Mouse (Mus musculus) erythroid progenitor cell, adult 5-6 weeks (primary cell): Measurements from ENCODE around the gene Dnah11. TPM values are rescaled to one million over a fixed set of nuclear protein-coding genes. Genes with fewer than 3 reads are reported as not detected.

ENCODE experiments used
- ATAC-seq: replicated peaks from 2 replicates; pipeline ENCODE4 v1.8.0; 2016; ENCODE audit warnings: moderate number of reproducible peaks, mild to moderate bottlenecking, moderate TSS enrichment, inconsistent platforms; ENCODE audit not compliant: poor library complexity, low FRiP score, severe bottlenecking
- total RNA-seq, 2 experiments: library from RNA; stranded (forward) in 1 of 2; stranded (reverse) in 1 of 2; fragments of 150-400 nt in 1 of 2; fragments of 186-747, 209-891 nt in 1 of 2; gene quantifications; 2 replicates each; pipeline versions ENCODE4 v1.2.3 to v1.2.4; 2015 to 2017; ENCODE audit warnings: low replicate concordance in 2 of 2

Gene Dnah11
- not detected in 2 replicates for total RNA-seq (2015; ENCODE audit: low replicate concordance)
- total RNA-seq (2017; ENCODE audit: low replicate concordance): not detected in 2 replicates

DNA sequence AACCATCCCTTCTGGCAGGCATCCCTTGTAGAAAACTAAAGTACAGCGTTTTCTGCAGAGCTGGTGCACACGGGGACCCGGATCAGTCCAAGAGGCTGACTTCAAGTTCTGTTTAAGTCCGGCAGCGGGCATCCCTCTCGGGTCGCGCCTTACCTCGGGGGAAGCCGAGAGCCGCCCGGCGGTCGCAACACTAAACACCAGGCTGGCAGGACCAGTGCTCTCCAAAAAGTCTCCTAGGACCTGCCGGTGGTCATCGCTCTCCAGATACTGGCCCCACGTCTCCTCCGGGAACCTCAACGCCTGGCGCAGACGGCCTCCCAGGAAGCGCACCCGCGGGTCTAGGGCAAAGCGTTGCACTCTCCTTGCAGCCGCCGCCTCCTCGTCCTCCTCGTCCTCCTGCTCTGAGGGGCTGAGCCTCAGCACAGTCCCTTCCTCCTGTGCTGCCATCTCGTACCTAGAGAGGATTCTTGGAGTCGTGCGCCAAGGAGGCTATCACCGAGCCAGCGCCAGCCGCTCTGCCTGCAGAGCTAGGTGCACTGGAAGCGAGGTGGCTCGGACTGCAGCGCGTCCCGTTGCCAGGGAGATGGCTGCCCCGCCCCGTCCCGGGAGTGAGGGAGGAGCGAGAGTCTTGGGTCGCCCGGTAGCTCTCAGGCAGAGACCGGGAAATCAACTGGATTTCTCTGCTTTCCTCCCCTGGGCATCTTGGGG, at the start of gene Dnah11:
Gene Dnah11 (minus strand): TSS at position 658 of the 708 bp plus-strand sequence.
- peak; percentile 95 for ATAC-seq

DNA sequence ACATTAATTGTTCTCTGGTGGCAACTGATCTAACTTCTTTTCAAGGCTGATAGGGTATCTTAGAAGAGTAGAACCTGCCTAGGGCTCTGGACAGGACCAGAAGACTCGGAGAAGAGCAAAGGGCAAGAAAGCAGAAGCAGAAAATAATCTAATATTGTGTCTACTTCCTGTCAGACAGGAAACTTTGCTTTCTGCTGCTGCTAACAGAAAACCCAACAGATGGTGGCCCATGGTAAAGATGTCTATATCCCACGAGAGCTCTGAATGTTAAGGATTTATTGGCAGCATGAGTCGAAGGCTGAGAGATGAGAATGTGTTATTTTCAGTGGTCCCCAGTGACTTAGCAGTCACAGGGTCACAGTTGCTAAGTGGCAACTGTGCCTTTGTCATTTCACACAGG, 22.3 kb upstream of the Dnah11 start:
- ATAC-seq: no peak

DNA sequence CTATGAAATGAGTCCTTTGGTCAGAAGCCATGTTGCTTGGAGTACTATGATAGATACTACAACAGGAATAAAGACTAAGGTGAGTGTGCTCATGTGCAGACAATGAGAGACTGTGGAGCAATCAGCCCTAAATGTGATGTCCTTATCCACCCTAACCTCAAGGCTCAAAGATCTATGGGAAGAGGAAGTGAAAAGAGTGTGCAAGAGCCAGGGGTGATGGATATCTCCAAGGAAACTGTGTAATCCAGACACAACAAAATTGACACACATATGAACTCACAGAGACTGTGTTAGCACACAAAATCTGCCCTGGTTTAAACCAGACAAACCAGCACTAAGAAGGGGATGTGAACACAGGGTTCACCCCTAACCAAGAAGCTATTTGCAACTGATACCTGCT, 21.2 kb upstream of the Dnah11 start:
- no peak for ATAC-seq

- ATAC-seq: no peak
These were observed 13.3 kb upstream of the Dnah11 start for GRCm38 (mm10) chr12:118212163-118212562.

DNA sequence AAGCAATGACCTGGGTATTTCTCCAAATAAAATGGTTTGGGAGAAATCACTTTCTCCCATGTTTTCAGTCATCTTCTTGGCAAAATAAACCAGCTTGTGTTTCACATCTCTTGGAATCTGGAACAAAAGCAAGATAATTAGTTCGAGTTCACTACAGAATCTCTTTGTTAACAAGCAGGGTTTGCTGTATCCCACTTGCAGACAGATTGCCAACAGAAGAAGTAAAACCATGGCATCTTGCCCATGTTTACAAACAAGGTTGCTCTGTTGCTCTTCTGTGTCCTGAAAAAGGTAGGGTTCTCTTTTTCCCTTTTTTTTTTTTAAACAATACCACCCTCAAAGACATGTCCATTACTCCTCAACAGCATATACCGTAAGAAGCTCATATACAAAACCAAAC, 2.3 kb downstream of the Dnah11 start:
- no peak for ATAC-seq

GRCm38 (mm10) chr12:118189535-118189934, 9.3 kb downstream of the Dnah11 start:
- peak; percentile 69 for ATAC-seq

- no peak for ATAC-seq
These were observed 11.2 kb downstream of the Dnah11 start for GRCm38 (mm10) chr12:118187663-118188062.

- no peak for ATAC-seq
These were observed 11.9 kb downstream of the Dnah11 start for GRCm38 (mm10) chr12:118186881-118187489.

DNA sequence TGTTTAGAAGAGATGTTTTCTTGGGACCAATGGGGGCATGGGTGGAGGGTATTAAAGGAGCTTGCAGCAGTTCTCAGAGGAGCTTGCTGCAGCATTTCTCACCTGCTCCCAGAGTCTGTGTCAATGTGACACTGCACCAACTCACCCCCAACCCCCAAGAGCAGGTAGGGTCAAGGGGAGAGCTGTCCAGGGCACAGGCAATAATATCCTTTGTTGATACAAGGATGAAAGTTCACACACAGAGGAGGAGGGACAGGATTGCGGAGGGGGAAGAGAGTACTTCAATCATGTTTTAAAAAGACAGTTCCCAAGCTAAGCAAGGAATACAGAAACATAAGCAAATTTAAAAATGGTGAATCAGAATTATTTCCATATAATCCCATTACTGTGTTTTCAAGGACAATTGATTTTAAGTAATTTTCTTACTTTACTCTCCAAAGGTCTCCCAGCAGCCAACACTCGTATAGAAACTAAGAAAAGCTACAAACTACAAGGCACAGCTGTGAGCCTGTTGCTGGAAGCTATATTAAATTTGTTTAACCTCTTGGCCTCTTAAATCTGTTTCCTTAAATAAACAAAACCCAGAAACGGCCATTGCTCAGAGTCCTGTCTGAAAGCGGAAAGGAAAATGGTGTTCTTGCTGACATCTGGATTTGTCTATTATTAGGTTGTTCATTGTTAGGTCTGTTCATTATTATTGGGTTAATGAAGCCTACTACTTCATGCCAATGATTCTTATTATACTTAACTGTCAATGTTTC, 12.5 kb downstream of the Dnah11 start:
- ATAC-seq: no peak

GRCm38 (mm10) chr12:118184731-118185130, 14.1 kb downstream of the Dnah11 start:
- no peak for ATAC-seq

DNA sequence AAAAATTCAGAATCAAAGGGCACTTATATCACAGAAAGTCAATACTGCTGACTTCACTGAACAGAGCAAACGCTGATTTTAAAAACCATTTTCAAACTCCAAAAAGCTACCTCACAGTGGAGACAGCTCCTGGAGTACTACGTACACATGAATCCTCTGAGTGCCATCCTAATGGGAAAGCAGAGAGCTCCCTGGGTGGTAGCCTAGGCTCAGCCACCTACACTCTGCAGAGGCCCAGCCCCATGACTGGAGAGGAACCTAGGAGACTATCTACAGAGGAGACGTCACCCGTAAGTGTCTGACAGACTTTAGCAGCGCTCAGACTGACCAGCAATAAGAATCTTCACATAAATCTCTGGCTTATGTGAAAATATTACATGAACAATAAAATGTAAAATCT, 21.1 kb downstream of the Dnah11 start:
- ATAC-seq: no peak

DNA sequence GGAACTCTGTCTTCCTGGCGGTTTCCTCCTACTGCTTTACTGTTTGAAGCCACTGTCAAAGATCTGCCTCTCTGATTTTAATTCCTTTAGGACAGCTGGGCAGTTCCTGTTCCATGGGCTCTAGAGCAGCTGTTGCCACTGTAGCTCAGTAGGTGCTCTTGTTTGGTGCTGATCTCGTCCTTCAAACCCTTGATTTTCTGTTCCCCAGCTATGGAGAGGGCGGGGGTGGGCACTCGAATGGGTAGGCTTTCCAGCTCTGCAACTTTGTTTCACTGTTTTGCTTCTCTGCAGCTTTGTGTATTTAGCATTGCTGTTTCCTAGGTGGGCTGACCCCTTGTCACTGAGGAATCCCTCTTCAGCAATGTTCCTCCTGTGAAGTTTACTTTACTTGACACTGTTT, 34.1 kb downstream of the Dnah11 start:
- ATAC-seq: no peak

GRCm38 (mm10) chr12:118156986-118157385, 41.9 kb downstream of the Dnah11 start:
- ATAC-seq: no peak

DNA sequence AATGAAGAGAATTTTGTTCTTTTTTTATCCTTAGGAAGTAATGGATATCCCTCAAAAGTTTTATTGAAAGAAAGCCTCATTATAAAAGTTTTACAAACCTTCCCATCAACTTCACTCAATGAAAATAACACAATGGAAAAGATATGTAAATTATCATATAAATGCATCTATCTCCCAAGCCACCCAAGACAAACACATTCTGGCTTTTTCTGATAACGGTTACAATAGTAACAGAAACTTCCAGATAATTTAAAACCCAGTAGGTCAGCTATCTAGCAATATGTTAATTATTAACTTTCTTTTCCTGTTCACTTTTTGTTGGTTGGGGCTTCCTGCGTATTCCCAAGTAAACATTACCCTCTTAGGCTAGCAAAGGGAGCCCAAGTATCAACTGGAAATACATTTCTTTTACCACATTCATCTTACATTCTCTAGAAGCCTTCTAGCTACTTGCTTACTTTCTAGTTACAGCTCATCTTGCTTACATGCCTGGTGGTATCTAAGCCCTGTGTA, 51.3 kb downstream of the Dnah11 start:
- no peak for ATAC-seq

- ATAC-seq: no peak
These were observed 70.7 kb downstream of the Dnah11 start for GRCm38 (mm10) chr12:118128116-118128515.

DNA sequence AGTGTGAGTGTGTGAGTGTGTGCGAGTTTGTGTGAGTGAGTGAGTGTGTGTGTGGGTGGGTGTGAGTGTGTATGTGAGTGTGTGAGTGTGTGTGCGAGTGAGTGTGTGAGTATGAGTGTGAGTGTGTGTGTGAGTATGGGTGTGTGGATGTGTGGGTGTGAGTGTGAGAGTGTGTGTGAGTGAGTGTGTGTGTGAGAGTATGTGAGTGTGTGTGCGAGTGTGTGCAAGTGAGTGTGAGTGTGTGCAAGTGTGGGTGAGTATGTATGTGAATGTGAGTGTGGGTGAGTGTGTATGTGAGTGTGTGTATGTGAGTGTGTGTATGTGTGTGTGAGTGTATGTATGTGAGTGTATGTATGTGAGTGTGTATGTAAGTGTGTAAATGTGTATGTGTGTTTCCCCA, 79.2 kb downstream of the Dnah11 start:
- ATAC-seq: no peak

- ATAC-seq: no peak
These were observed 86.2 kb downstream of the Dnah11 start for GRCm38 (mm10) chr12:118112599-118112998.

DNA sequence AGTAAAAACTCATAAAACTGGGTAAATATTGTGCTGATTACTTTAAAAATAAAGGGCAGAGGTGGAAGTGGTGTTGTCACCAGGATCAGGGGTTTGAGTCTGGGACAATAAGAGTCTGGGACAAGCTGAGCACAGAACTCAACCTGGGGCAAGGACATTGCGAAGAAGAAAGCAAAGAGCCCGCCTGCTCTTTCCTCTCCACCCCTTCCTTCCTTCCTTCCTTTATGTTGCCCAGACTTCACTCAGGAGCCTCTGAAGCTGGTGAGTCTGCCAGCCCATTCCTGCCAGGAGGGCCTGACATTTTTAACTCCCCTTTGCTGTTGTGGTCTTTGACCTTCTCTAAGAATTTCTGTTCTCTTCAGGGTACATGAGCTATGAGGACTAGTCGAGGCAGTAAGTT, 86.9 kb downstream of the Dnah11 start:
- ATAC-seq: no peak

DNA sequence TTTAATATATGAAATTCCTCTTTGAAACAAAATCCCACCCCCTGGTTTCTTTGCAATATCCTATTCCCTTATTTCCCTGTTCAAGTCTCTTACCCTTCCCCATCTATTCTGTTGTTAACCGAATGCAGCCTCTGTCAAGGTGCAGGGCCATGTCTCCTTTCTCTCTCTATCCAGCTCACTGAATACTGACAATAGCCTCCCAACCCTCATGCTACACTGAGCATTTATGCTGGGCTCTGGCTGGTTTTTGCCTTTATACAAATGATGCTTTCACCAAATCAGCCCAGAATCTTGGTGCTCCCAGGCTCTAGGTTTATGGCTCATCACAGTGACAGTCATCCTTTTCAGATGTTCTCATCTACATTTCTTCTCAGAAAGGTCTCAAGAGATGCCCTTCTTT, 91.1 kb downstream of the Dnah11 start:
- no peak for ATAC-seq

DNA sequence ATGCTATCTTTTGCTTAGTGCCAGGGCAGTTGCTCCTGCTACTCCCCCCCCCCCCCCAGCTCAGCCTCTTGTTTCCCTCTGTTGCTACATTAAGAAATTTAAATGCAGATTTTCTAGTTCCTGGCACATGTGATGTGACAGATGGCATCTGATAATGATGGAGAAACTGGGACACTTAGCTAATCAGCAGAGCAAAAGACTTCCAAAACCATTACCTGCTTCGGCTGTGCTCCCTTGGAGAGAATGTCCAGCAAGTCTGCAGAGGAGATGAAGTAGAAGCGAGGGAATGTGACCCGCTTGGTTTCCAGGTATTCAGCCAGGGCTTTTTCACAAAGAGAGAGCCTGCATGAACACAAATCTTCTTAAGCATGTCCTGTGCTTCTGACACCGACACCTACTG, 94.3 kb downstream of the Dnah11 start:
- no peak for ATAC-seq

DNA sequence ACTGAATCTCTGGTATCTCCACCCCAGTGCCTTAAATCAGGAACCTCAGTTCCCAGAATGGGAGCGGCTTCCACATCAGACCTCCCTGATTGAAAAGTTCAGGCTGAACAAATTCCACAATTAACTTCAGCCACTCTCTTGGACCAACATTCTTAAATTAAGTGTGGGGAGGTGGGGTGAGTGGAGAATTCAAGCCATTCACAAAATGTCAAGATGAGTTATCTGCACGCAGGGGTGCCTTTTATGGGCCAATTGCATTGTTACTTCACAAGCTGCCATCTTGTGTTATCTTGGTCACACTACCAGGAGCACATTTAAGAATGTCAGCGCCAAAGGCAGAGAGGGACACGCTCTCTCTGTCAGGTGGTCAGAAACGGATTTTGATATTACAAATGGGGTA, 99.1 kb downstream of the Dnah11 start:
- ATAC-seq: no peak
